Mouse (Mus musculus) hindbrain, embryonic 14.5 days (tissue): ENCODE data around the gene Pdzd7. TPM values are rescaled to one million over a fixed set of nuclear protein-coding genes. Genes with fewer than 3 reads are reported as not detected.
A peak's percentile ranks its signal among the peaks of the same experiment; 100 is the strongest.

Source experiments
- ATAC-seq: fragments of 200-750 bp; cut with Nextera tagmentation; 2 replicates; pipeline ENCODE4 v1.8.0; 2017; ENCODE audit warnings: moderate number of reproducible peaks, mild to moderate bottlenecking, moderate TSS enrichment, moderate library complexity; ENCODE audit not compliant: low FRiP score
- DNase-seq: peaks from one replicate; pipeline ENCODE4 v3.0.0-alpha.2; 2015; ENCODE audit warnings: low spot score
- H3K27ac ChIP-seq: fragments of 300-500 bp; sonication (generic); 2 replicates; pipeline ENCODE4 v1.5.1; 2014; ENCODE audit warnings: mild to moderate bottlenecking, moderate library complexity
- H3K27me3 ChIP-seq: fragments of 300-500 bp; sonication (generic); 2 replicates; pipeline ENCODE4 v1.6.1; 2014; ENCODE audit warnings: mild to moderate bottlenecking, low read length, mixed read lengths; ENCODE audit not compliant: control insufficient read depth, insufficient read depth
- H3K36me3 ChIP-seq: fragments of 300-500 bp; sonication (generic); replicated peaks from 2 replicates; pipeline ENCODE4 v1.6.1; 2014; ENCODE audit not compliant: control insufficient read depth, insufficient read depth
- H3K4me1 ChIP-seq: fragments of 300-500 bp; sonication (generic); replicated peaks from 2 replicates; pipeline ENCODE4 v1.6.1; 2014; ENCODE audit warnings: antibody characterized with exemption, low read length, mixed read lengths; ENCODE audit not compliant: control insufficient read depth, insufficient read depth
- H3K4me2 ChIP-seq: fragments of 300-500 bp; sonication (generic); replicated peaks from 2 replicates; pipeline ENCODE4 v1.6.1; 2014; ENCODE audit warnings: mild to moderate bottlenecking, moderate library complexity
- H3K4me3 ChIP-seq: fragments of 300-500 bp; sonication (generic); replicated peaks from 2 replicates; pipeline ENCODE4 v1.5.1; 2014; ENCODE audit warnings: mild to moderate bottlenecking, low read length
- H3K9ac ChIP-seq: fragments of 300-500 bp; sonication (generic); 2 replicates; pipeline ENCODE4 v1.6.1; 2014
- H3K9me3 ChIP-seq: fragments of 300-500 bp; sonication (generic); 2 replicates; pipeline ENCODE4 v1.6.1; 2016; ENCODE audit warnings: low read length; ENCODE audit not compliant: control insufficient read depth
- WGBS: fragments of 180-500 bp; shearing (Covaris S2); extraction: QIAGEN DNeasy Blood & Tissue Kit; methylation state at CpG from one replicate; pipeline ENCODE4 v1.1.7; 2014; 5-methylcytosine and 5-hydroxymethylcytosine counted together
- polyA plus RNA-seq: library from polyadenylated mRNA; unstranded; fragments of >200 nt; fragmentation: Nextera tagmentation; extraction: Ambion mirVana; gene quantifications from 2 replicates; pipeline ENCODE4 v1.2.1, GENCODE M21; 2014

Pdzd7 gene
- polyA plus RNA-seq, 1 experiment from 2014 or later = 2.5 TPM

GRCm38 (mm10) chr19:45016341-45017215 lies 28.9 kb downstream of the Pdzd7 start:
- H3K4me2 ChIP-seq = peak overlapping the region; percentile 74
- no peaks in the 10 kb centered on the region for H3K9me3 ChIP-seq
- peaks cover 42% of the 10 kb centered on the region for H3K4me1 ChIP-seq
- under 1% methylated on average over 16 of the region's 18 CpGs for WGBS
- no peaks in the 10 kb centered on the region for H3K27me3 ChIP-seq
- H3K36me3 ChIP-seq = peaks cover 4% of the 10 kb centered on the region; the same call in 1 of the 2 replicates
- peak overlapping the region; percentile 95 for H3K27ac ChIP-seq
- peak overlapping the region; percentile 52 for H3K4me3 ChIP-seq
- DNase-seq = peak; percentile 61
- peak overlapping the region; percentile 66 for H3K9ac ChIP-seq
- peak; percentile 14; the same call in 1 of the 2 replicates for ATAC-seq

- H3K4me3 ChIP-seq = peak overlapping the region; percentile 29
- ATAC-seq (peak; percentile 10; the same call in 1 of the 2 replicates), DNase-seq (no peak)
- H3K9me3 ChIP-seq = no peaks in the 10 kb centered on the region
- H3K4me1 ChIP-seq = peaks cover 34% of the 10 kb centered on the region
- peak overlapping the region; percentile 74 for H3K4me2 ChIP-seq
- under 1% methylated on average over 34 of the region's 34 CpGs for WGBS
- H3K27me3 ChIP-seq = no peaks in the 10 kb centered on the region
- peak overlapping the region; percentile 95 for H3K27ac ChIP-seq
- H3K36me3 ChIP-seq = peaks cover 12% of the 10 kb centered on the region; the same call in 1 of the 2 replicates
- H3K9ac ChIP-seq = peak overlapping the region; percentile 48
These were observed 29.8 kb downstream of the Pdzd7 start for GRCm38 (mm10) chr19:45015518-45016281.

GRCm38 (mm10) chr19:45014981-45015402 lies 30.5 kb downstream of the Pdzd7 start:
- H3K27me3 ChIP-seq = no peaks in the 10 kb centered on the region
- peak overlapping the region; percentile 29 for H3K4me3 ChIP-seq
- H3K9ac ChIP-seq = peak overlapping the region; percentile 48; the same call in 1 of the 2 replicates
- no peak for DNase-seq
- no peaks in the 10 kb centered on the region for H3K9me3 ChIP-seq
- H3K4me1 ChIP-seq = peaks cover 28% of the 10 kb centered on the region
- no peak overlapping the region for H3K27ac ChIP-seq
- peaks cover 19% of the 10 kb centered on the region for H3K36me3 ChIP-seq
- no peak for ATAC-seq
- peak overlapping the region; percentile 74 for H3K4me2 ChIP-seq
- WGBS = under 1% methylated on average over 24 of the region's 25 CpGs

- H3K9ac ChIP-seq = peak within 1 kb of the TSS; percentile 48; the same call in 1 of the 2 replicates
- peaks cover 28% of the 10 kb centered on the region for H3K4me1 ChIP-seq
- ATAC-seq = no peak
- H3K4me2 ChIP-seq = peak within 1 kb of the TSS; percentile 74
- H3K4me3 ChIP-seq = peak within 1 kb of the TSS; percentile 29
- H3K27ac ChIP-seq = no peak within 1 kb of the TSS
- DNase-seq = no peak
- H3K27me3 ChIP-seq = no peaks in the 10 kb centered on the region
- no peaks in the 10 kb centered on the region for H3K9me3 ChIP-seq
- peaks cover 22% of the 10 kb centered on the region for H3K36me3 ChIP-seq
- WGBS = 17% methylated on average over 10 of the region's 10 CpGs
These were observed 31.1 kb downstream of the Pdzd7 start, which contains the start of gene Lzts2 for GRCm38 (mm10) chr19:45014335-45014971. Gene Lzts2, plus strand, starts transcription at chr19:45014414.

GRCm38 (mm10) chr19:45013581-45014225 lies 31.8 kb downstream of the Pdzd7 start:
- no peaks in the 10 kb centered on the region for H3K9me3 ChIP-seq
- peaks cover 26% of the 10 kb centered on the region for H3K36me3 ChIP-seq
- H3K4me2 ChIP-seq = no peak overlapping the region
- H3K27ac ChIP-seq = no peak overlapping the region
- no peak overlapping the region for H3K9ac ChIP-seq
- no peak for ATAC-seq
- H3K4me1 ChIP-seq = peaks cover 24% of the 10 kb centered on the region
- no peak overlapping the region for H3K4me3 ChIP-seq
- H3K27me3 ChIP-seq = no peaks in the 10 kb centered on the region
- WGBS = 75% methylated on average over 6 of the region's 6 CpGs
- no peak for DNase-seq

- no peak for ATAC-seq
- peak overlapping the region; percentile 80 for H3K27ac ChIP-seq
- H3K9me3 ChIP-seq = no peaks in the 10 kb centered on the region
- DNase-seq = peak; percentile 72
- H3K4me2 ChIP-seq = no peak overlapping the region
- H3K9ac ChIP-seq = peak overlapping the region; percentile 21
- WGBS = 29% methylated on average over 6 of the region's 6 CpGs
- H3K27me3 ChIP-seq = no peaks in the 10 kb centered on the region
- H3K4me1 ChIP-seq = peaks cover 24% of the 10 kb centered on the region
- no peak overlapping the region for H3K4me3 ChIP-seq
- H3K36me3 ChIP-seq = peaks cover 26% of the 10 kb centered on the region
These were observed 32.9 kb downstream of the Pdzd7 start for GRCm38 (mm10) chr19:45012636-45013035.

GRCm38 (mm10) chr19:45012219-45012618 lies 33.3 kb downstream of the Pdzd7 start:
- no peaks in the 10 kb centered on the region for H3K27me3 ChIP-seq
- peak overlapping the region; percentile 80 for H3K27ac ChIP-seq
- no peak overlapping the region for H3K4me2 ChIP-seq
- ATAC-seq (no peak), DNase-seq (no peak)
- H3K36me3 ChIP-seq = peaks cover 26% of the 10 kb centered on the region
- H3K4me3 ChIP-seq = no peak overlapping the region
- no peaks in the 10 kb centered on the region for H3K9me3 ChIP-seq
- peaks cover 28% of the 10 kb centered on the region for H3K4me1 ChIP-seq
- H3K9ac ChIP-seq = peak overlapping the region; percentile 21
- WGBS = 86% methylated on average over 8 of the region's 8 CpGs

- ATAC-seq = no peak
- H3K4me3 ChIP-seq = no peak overlapping the region
- H3K36me3 ChIP-seq = peaks cover 26% of the 10 kb centered on the region
- no peak overlapping the region for H3K4me2 ChIP-seq
- no peak for DNase-seq
- no peaks in the 10 kb centered on the region for H3K9me3 ChIP-seq
- H3K4me1 ChIP-seq = peaks cover 20% of the 10 kb centered on the region
- no peak overlapping the region for H3K27ac ChIP-seq
- no peak overlapping the region for H3K9ac ChIP-seq
- 95% methylated on average over 4 of the region's 4 CpGs for WGBS
- no peaks in the 10 kb centered on the region for H3K27me3 ChIP-seq
These were observed 34.9 kb downstream of the Pdzd7 start for GRCm38 (mm10) chr19:45010646-45011045.
